In the genomic region with DNA sequence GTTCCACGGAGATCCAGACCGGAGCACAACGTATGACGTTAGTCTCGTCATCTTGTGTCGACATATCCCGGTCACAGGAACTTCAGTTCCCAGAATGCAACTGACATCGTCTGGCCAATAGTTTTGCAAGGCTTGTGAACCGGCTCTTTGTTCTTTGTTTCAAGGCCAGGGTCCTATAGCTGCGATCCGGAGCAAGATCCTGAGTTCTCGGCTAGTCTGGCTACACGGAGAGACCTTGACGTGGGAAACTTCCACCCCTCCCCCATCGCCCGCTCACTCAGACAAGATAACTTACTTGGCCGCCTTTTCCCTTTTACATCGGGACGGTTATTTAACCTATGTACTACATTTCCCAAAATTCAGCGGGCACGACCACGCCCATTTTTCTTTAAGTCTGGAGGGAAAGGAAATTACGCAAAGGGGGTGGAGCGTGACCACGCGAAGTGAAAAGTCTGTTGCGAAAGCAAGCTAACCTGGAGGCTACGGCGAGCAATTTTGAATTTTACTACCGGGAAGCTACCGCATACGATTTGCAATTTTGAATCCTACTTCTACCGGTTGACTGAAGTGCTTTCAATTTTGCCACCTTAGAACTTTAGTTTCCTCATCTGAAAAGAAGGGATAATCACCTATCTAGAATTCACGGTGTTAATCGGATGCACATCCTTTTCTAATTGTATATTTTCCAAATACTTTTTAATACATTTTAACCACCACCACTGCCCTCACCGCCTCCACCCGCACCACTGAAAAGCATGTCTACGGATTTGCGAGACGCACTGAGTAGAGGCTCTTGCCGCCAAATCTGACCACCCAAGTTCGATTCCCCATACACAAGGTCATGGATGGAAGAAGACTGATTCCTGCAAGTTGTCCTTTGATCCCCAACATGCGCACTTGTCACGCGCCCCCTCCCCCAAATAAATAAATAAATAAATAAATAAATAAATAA, we compare ENCODE assay signal across 8 mouse cellular contexts. TPM values are rescaled to one million over a fixed set of nuclear protein-coding genes. Genes with fewer than 3 reads are reported as not detected.
A peak's percentile ranks its signal among the peaks of the same experiment; 100 is the strongest.
DNase-seq lines count a peak whose midpoint lies in the region; ATAC-seq lines count a peak whose summit lies in the region.

TSS of gene Ftsj1 (minus strand) at position 73 of the 952 bp plus-strand sequence.

- intact Hi-C loops in gastrocnemius, postnatal 14 days (cut with DNase I; ENCODE audit: low total_unique reads) = no loop called here
- intact Hi-C loops in left cerebral cortex, postnatal 10 days (cut with DNase I) = loop anchor here (5.0 kb wide), 1 partner anchor 85 kb away; no protein-coding TSS in a partner anchor

- DNase-seq in adipocyte (ENCODE audit: low spot score) = peak; percentile 92
- DNase-seq in embryo, embryonic 10 days (ENCODE audit: low spot score) = peak; percentile 92
- DNase-seq in gastrocnemius, postnatal 14 days = peak; percentile 67
- DNase-seq in left cerebral cortex, postnatal 10 days (ENCODE audit: extremely low spot score in 1 of 2, low spot score in 2 of 2) = peak; percentile 80 to 85
- DNase-seq in right cerebral cortex, postnatal 25 days = peak; percentile 78
- DNase-seq in urinary bladder, postnatal 4 days (ENCODE audit: low spot score in 2 of 2) = peak; percentile 64 to 75

- peak; percentile 89 for ATAC-seq in inflammation-experienced regulatory T-cells, adult 6 months
- ATAC-seq in megakaryocyte-erythroid progenitor cell, adult 5-6 weeks (replicated peaks; ENCODE audit: low FRiP score, low TSS enrichment, poor library complexity, severe bottlenecking) = peak; percentile 93

RNA-seq across cellular contexts. Expression of gene Ftsj1, which starts in this region (rescaled TPM):
- 10 to 100 TPM; 11.2 to 12.6 TPM for total RNA-seq in gastrocnemius, postnatal 14 days (2021)
- polyA plus RNA-seq in inflammation-experienced regulatory T-cells, adult 6 months (2017; shearing (Covaris generic)) = 10 to 100 TPM; 17.6 to 24.1 (median 18.7) TPM
- total RNA-seq in left cerebral cortex, postnatal 10 days (2021) = 10 to 100 TPM; 22.9 to 27.5 TPM
- 51.2 and 86.0 TPM in 2 replicates for total RNA-seq in megakaryocyte-erythroid progenitor cell, adult 5-6 weeks (2014; fragmentation: Nextera tagmentation)
- total RNA-seq in megakaryocyte-erythroid progenitor cell, adult 5-6 weeks (2017) = 31.5 and 49.2 TPM in 2 replicates

Comparison
In these comparisons a context has a peak if more than half of its experiments do, and no peak if none do; other contexts are left out.
1. Peak in every context shown above with its lines: DNase-seq and ATAC-seq.